Mouse (Mus musculus) spleen, adult 2 months (tissue): ENCODE measurements around the gene Hdac5. TPM values are rescaled to one million over a fixed set of nuclear protein-coding genes. Genes with fewer than 3 reads are reported as not detected.

ENCODE experiments used
- DNase-seq, 2 experiments: peaks; one replicate each; pipeline versions ENCODE4 v3.0.0 to v3.0.0-alpha.2; 2012 to 2021; ENCODE audit warnings: low spot score in 2 of 2, low read depth in 1 of 2
- H3K27ac ChIP-seq: fragments of 200-500 bp; 2 replicates; pipeline ENCODE4 v1.5.1; 2012; ENCODE audit warnings: low read length, inconsistent platforms; ENCODE audit not compliant: insufficient read depth
- H3K27me3 ChIP-seq: fragments of 200-500 bp; 2 replicates; pipeline ENCODE4 v1.6.1; 2012; ENCODE audit warnings: mild to moderate bottlenecking, moderate library complexity, low read length, inconsistent platforms; ENCODE audit not compliant: control insufficient read depth, insufficient read depth
- H3K36me3 ChIP-seq: fragments of 200-500 bp; 2 replicates; pipeline ENCODE4 v1.6.1; 2012; ENCODE audit warnings: mild to moderate bottlenecking, low read length, inconsistent platforms; ENCODE audit not compliant: control insufficient read depth, insufficient read depth
- H3K4me1 ChIP-seq: fragments of 200-500 bp; 2 replicates; pipeline ENCODE4 v1.6.1; 2011; ENCODE audit warnings: inconsistent platforms; ENCODE audit not compliant: control insufficient read depth, insufficient read depth, insufficient read length
- H3K4me3 ChIP-seq: fragments of 200-500 bp; 2 replicates; pipeline ENCODE4 v1.5.1; 2011; ENCODE audit warnings: mild to moderate bottlenecking, inconsistent platforms; ENCODE audit not compliant: insufficient read depth, insufficient read length; ENCODE audit errors: extremely low read depth
- CTCF ChIP-seq: fragments of 200-500 bp; IDR thresholded peaks from 2 replicates; pipeline ENCODE4 v1.5.1; 2011; ENCODE audit warnings: mild to moderate bottlenecking, inconsistent platforms; ENCODE audit not compliant: insufficient read depth, insufficient read length, insufficient replicate concordance; ENCODE audit errors: extremely low read depth
- POLR2A ChIP-seq: fragments of 200-500 bp; IDR thresholded peaks from 2 replicates; pipeline ENCODE4 v1.6.1; 2011; ENCODE audit warnings: low read depth, low read length, inconsistent platforms
- WGBS: fragments of 180-500 bp; shearing (Covaris S2); methylation state at CpG from one replicate; pipeline ENCODE4 v1.1.7; 2018; 5-methylcytosine and 5-hydroxymethylcytosine counted together
- polyA plus RNA-seq: library from polyadenylated mRNA; depleted of rRNA; stranded (reverse); fragments of >200 nt; gene quantifications from 2 replicates; pipeline ENCODE4 v1.2.3, GENCODE M21; 2012

The Hdac5 gene
- polyA plus RNA-seq, 1 experiment: 71.9 TPM

DNA sequence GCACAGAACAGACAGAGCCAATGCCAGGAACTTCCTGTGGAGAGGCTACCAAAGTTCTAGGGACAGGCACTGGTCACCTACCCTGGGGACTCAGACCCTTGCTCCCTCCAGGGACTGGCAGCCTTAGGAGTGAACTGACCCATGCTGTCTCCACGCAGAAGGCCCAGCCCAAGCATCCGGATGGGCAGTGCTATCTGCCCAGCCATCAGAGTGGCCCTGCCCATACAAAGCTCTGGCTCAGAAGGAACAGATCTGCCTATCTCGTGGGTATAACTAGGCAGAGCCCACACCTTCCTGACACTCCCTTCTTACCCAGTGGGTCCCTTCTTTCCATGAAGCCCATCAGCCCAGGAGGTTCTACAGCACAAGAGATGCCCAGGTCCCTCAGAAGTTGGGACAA, 19.8 kb downstream of the Hdac5 start:
- Histone ChIP-seq H3K27ac (no peak overlapping the region), H3K36me3 (peaks cover 12% of the 10 kb centered on the region), H3K27me3 (no peaks in the 10 kb centered on the region), H3K4me1 (peaks cover 21% of the 10 kb centered on the region; the same call in 1 of the 2 replicates), H3K4me3 (no peak overlapping the region)
- 64% methylated on average over 3 of the region's 3 CpGs for WGBS
- TF ChIP-seq CTCF: no peak
- no peak for TF ChIP-seq POLR2A
- no peak for DNase-seq

DNA sequence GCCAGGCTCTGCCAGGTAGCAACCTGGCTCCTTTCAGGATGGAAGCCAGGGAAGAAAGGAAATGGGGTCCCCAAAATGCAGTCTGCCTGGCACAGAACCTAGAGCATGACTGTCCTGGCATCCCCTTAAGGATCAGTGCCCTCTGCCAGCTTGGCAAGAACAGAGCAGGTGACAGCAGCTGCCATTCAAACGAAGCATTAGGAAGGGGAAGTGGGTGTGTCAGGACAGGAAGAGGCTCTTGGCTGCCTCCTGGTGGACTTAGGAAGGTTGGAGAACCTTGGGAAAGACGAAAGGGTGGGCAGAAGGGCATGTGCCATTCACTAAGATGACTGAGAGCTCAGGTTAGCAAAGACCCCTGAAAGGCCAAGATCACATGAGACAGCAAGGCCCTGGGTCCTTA, 20.2 kb downstream of the Hdac5 start:
- Histone ChIP-seq H3K36me3 (peaks cover 17% of the 10 kb centered on the region), H3K4me1 (peaks cover 20% of the 10 kb centered on the region; the same call in 1 of the 2 replicates), H3K27ac (no peak overlapping the region), H3K27me3 (no peaks in the 10 kb centered on the region), H3K4me3 (no peak overlapping the region)
- TF ChIP-seq CTCF (peak; percentile 54; the same call in 1 of the 2 replicates), POLR2A (no peak)
- WGBS: 24% methylated on average over 2 of the region's 2 CpGs
- DNase-seq: no peak

- Histone ChIP-seq H3K27ac (no peak overlapping the region), H3K4me1 (peaks cover 17% of the 10 kb centered on the region; the same call in 1 of the 2 replicates), H3K36me3 (peaks cover 26% of the 10 kb centered on the region), H3K27me3 (no peaks in the 10 kb centered on the region), H3K4me3 (no peak overlapping the region)
- no peak for DNase-seq
- WGBS: 30% methylated on average over 3 of the region's 4 CpGs
- TF ChIP-seq POLR2A: no peak
- TF ChIP-seq CTCF: no peak
Measured at GRCm38 (mm10) chr11:102208846-102209245, 21.1 kb downstream of the Hdac5 start.

GRCm38 (mm10) chr11:102207825-102208777, 21.9 kb downstream of the Hdac5 start:
- Histone ChIP-seq H3K36me3 (peaks cover 29% of the 10 kb centered on the region), H3K27me3 (no peaks in the 10 kb centered on the region), H3K4me3 (no peak overlapping the region), H3K4me1 (peaks cover 17% of the 10 kb centered on the region; the same call in 1 of the 2 replicates), H3K27ac (no peak overlapping the region; the same call in 1 of the 2 replicates)
- TF ChIP-seq CTCF (no peak), POLR2A (no peak)
- no peak for DNase-seq
- 40% methylated on average over 11 of the region's 11 CpGs for WGBS

- Histone ChIP-seq H3K4me3 (no peak overlapping the region), H3K36me3 (peaks cover 36% of the 10 kb centered on the region), H3K27me3 (no peaks in the 10 kb centered on the region), H3K27ac (no peak overlapping the region), H3K4me1 (peaks cover 17% of the 10 kb centered on the region; the same call in 1 of the 2 replicates)
- TF ChIP-seq CTCF (no peak), POLR2A (no peak)
- 94% methylated on average over 30 of the region's 30 CpGs for WGBS
- no peak for DNase-seq
Measured at GRCm38 (mm10) chr11:102206481-102206880, 23.5 kb downstream of the Hdac5 start.

- Histone ChIP-seq H3K4me1 (no peaks in the 10 kb centered on the region), H3K36me3 (peaks cover 52% of the 10 kb centered on the region), H3K27ac (no peak overlapping the region), H3K4me3 (no peak overlapping the region), H3K27me3 (no peaks in the 10 kb centered on the region)
- TF ChIP-seq POLR2A (no peak), CTCF (no peak)
- no peak for DNase-seq
- 91% methylated on average over 12 of the region's 12 CpGs for WGBS
Measured at GRCm38 (mm10) chr11:102201408-102201821, 28.6 kb downstream of the Hdac5 start.
